Mouse (Mus musculus): ENCODE results near the gene Fmo5.

Fmo5 gene

GRCm38 (mm10) chr3:97633456-97633855 is 4.9 kb downstream of the Fmo5 start:
- no peak for DNase-seq

GRCm38 (mm10) chr3:97634288-97634761 is 5.7 kb downstream of the Fmo5 start:
- no peak for DNase-seq

GRCm38 (mm10) chr3:97641396-97641795 is 12.8 kb downstream of the Fmo5 start:
- no peak for DNase-seq

- no peak for DNase-seq
Measured at GRCm38 (mm10) chr3:97642001-97642400, 13.4 kb downstream of the Fmo5 start.

GRCm38 (mm10) chr3:97648518-97648917 is 19.9 kb downstream of the Fmo5 start:
- no peak for DNase-seq

- DNase-seq, result no peak
Measured at GRCm38 (mm10) chr3:97649022-97649421, 20.4 kb downstream of the Fmo5 start.

- DNase-seq, result no peak
Measured at GRCm38 (mm10) chr3:97649469-97649868, 20.9 kb downstream of the Fmo5 start.

- DNase-seq, result no peak
Measured at GRCm38 (mm10) chr3:97651604-97652003, 23.0 kb downstream of the Fmo5 start.

- DNase-seq, result no peak
Measured at GRCm38 (mm10) chr3:97653781-97654180, 25.2 kb downstream of the Fmo5 start.

- DNase-seq, result peak; percentile 62
Measured at GRCm38 (mm10) chr3:97654901-97655300, 26.3 kb downstream of the Fmo5 start.

- peak; percentile 99 for DNase-seq
Measured at GRCm38 (mm10) chr3:97657655-97658411, 29.2 kb downstream of the Fmo5 start, which contains the start of gene Prkab2. Gene Prkab2 (plus strand): TSS chr3:97658193.

- no peak for DNase-seq
Measured at GRCm38 (mm10) chr3:97658426-97659193, 30.0 kb downstream of the Fmo5 start.

GRCm38 (mm10) chr3:97659746-97660145 is 31.1 kb downstream of the Fmo5 start:
- DNase-seq, result no peak

- DNase-seq, result no peak
Measured at GRCm38 (mm10) chr3:97661206-97661605, 32.6 kb downstream of the Fmo5 start.

- DNase-seq, result no peak
Measured at GRCm38 (mm10) chr3:97665525-97665924, 36.9 kb downstream of the Fmo5 start.

GRCm38 (mm10) chr3:97666154-97666553 is 37.5 kb downstream of the Fmo5 start:
- no peak for DNase-seq

GRCm38 (mm10) chr3:97667093-97667675 is 38.6 kb downstream of the Fmo5 start:
- DNase-seq, result no peak

GRCm38 (mm10) chr3:97674644-97675110 is 46.1 kb downstream of the Fmo5 start, which contains the start of gene Gm17651:
Gene Gm17651 (minus strand): TSS chr3:97674694.
- DNase-seq, result no peak

GRCm38 (mm10) chr3:97676126-97676525 is 47.5 kb downstream of the Fmo5 start:
- no peak for DNase-seq

GRCm38 (mm10) chr3:97678416-97678815 is 49.8 kb downstream of the Fmo5 start:
- no peak for DNase-seq

GRCm38 (mm10) chr3:97680631-97681320 is 52.2 kb downstream of the Fmo5 start:
- DNase-seq, result peak; percentile 89

- DNase-seq, result peak; percentile 75
Measured at GRCm38 (mm10) chr3:97681321-97682158, 52.9 kb downstream of the Fmo5 start.
